Mouse (Mus musculus) lung, embryonic 14.5 days (tissue): ENCODE measurements at regions not wholly inside any gene's neighbourhood (a gene's known extent, or its start where the extent isn't known, plus 50 kb on each side); places are given as distances from the start of the nearest gene placed in this dataset.
A peak's percentile ranks its signal among the peaks of the same experiment; 100 is the strongest.
"Not testable (repeated sequence)": the region's sequence is repeated elsewhere in the genome, so short reads cannot be mapped to it uniquely, and the experiment has no call there.

Experiments used
- ATAC-seq: fragments of 200-750 bp; cut with Nextera tagmentation; 2 replicates; pipeline ENCODE4 v1.8.0; 2017; ENCODE audit warnings: mild to moderate bottlenecking, moderate TSS enrichment, moderate library complexity; ENCODE audit not compliant: insufficient read depth
- DNase-seq: peaks from one replicate; pipeline ENCODE4 v3.0.0-alpha.2; 2015
- H3K27ac ChIP-seq: fragments of 300-500 bp; sonication (generic); 2 replicates; pipeline ENCODE4 v1.5.1; 2014; ENCODE audit warnings: low read depth, mild to moderate bottlenecking, moderate library complexity
- H3K27me3 ChIP-seq: fragments of 300-500 bp; sonication (generic); 2 replicates; pipeline ENCODE4 v1.6.1; 2014; ENCODE audit warnings: low read length, control low read depth; ENCODE audit not compliant: insufficient read depth
- H3K36me3 ChIP-seq: fragments of 300-500 bp; sonication (generic); 2 replicates; pipeline ENCODE4 v1.6.1; 2014; ENCODE audit warnings: control low read depth; ENCODE audit not compliant: insufficient read depth
- H3K4me1 ChIP-seq: fragments of 300-500 bp; sonication (generic); 2 replicates; pipeline ENCODE4 v1.6.1; 2014; ENCODE audit warnings: antibody characterized with exemption, control low read depth; ENCODE audit not compliant: insufficient read depth
- H3K4me2 ChIP-seq: fragments of 300-500 bp; sonication (generic); 2 replicates; pipeline ENCODE4 v1.6.1; 2014; ENCODE audit warnings: mild to moderate bottlenecking
- H3K4me3 ChIP-seq: fragments of 300-500 bp; sonication (generic); 2 replicates; pipeline ENCODE4 v1.5.1; 2014; ENCODE audit warnings: low read depth, low read length
- H3K9ac ChIP-seq: fragments of 300-500 bp; sonication (generic); 2 replicates; pipeline ENCODE4 v1.6.1; 2014
- H3K9me3 ChIP-seq: fragments of 300-500 bp; sonication (generic); 2 replicates; pipeline ENCODE4 v1.6.1; 2016; ENCODE audit warnings: low read depth, low read length, control low read depth
- CTCF ChIP-seq: IDR thresholded peaks from 2 replicates; pipeline ENCODE4 v1.5.1; 2016; ENCODE audit warnings: antibody characterized with exemption, low read depth
- WGBS: fragments of 180-500 bp; shearing (Covaris S2); extraction: QIAGEN DNeasy Blood & Tissue Kit; methylation state at CpG from one replicate; pipeline ENCODE4 v1.1.7; 2014; 5-methylcytosine and 5-hydroxymethylcytosine counted together

- Histone ChIP-seq H3K27me3 (no peaks in the 10 kb centered on the region), H3K9me3 (no peaks in the 10 kb centered on the region), H3K9ac (no peak overlapping the region), H3K4me3 (no peak overlapping the region), H3K4me1 (no peaks in the 10 kb centered on the region), H3K4me2 (no peak overlapping the region), H3K36me3 (no peaks in the 10 kb centered on the region), H3K27ac (no peak overlapping the region)
- TF ChIP-seq CTCF = no peak
- no peak for ATAC-seq
- WGBS = 66% methylated on average over 8 of the region's 8 CpGs
- DNase-seq = peak; percentile 31
Measured at GRCm38 (mm10) chr12:40898414-40899027, 125.4 kb upstream of the Immp2l start.

GRCm38 (mm10) chr12:40905650-40906338, 118.1 kb upstream of the Immp2l start:
- Histone ChIP-seq H3K9me3 (no peaks in the 10 kb centered on the region), H3K4me2 (no peak overlapping the region), H3K36me3 (no peaks in the 10 kb centered on the region), H3K27ac (no peak overlapping the region), H3K27me3 (no peaks in the 10 kb centered on the region), H3K4me1 (no peaks in the 10 kb centered on the region), H3K4me3 (no peak overlapping the region), H3K9ac (no peak overlapping the region)
- ATAC-seq (no peak), DNase-seq (no peak)
- 74% methylated on average over 1 of the region's 1 CpGs for WGBS
- no peak for TF ChIP-seq CTCF

- no peak for ATAC-seq
- no peak for TF ChIP-seq CTCF
- Histone ChIP-seq H3K9ac (no peak overlapping the region), H3K4me2 (no peak overlapping the region), H3K27ac (no peak overlapping the region), H3K4me3 (no peak overlapping the region), H3K4me1 (no peaks in the 10 kb centered on the region), H3K27me3 (no peaks in the 10 kb centered on the region), H3K9me3 (no peaks in the 10 kb centered on the region), H3K36me3 (no peaks in the 10 kb centered on the region)
- DNase-seq = no peak
- WGBS = 65% methylated on average over 2 of the region's 2 CpGs
Measured at GRCm38 (mm10) chr12:40906807-40907206, 117.1 kb upstream of the Immp2l start.

GRCm38 (mm10) chr12:40908809-40909795, 114.8 kb upstream of the Immp2l start:
- Histone ChIP-seq H3K36me3 (no peaks in the 10 kb centered on the region), H3K9ac (no peak overlapping the region), H3K9me3 (no peaks in the 10 kb centered on the region), H3K4me2 (no peak overlapping the region), H3K4me3 (no peak overlapping the region), H3K27ac (no peak overlapping the region), H3K27me3 (no peaks in the 10 kb centered on the region), H3K4me1 (no peaks in the 10 kb centered on the region)
- no peak for TF ChIP-seq CTCF
- ATAC-seq = no peak
- WGBS = 41% methylated on average over 9 of the region's 9 CpGs
- DNase-seq = peak; percentile 10

GRCm38 (mm10) chr12:40917486-40917885, 106.4 kb upstream of the Immp2l start:
- Histone ChIP-seq H3K9ac (no peak overlapping the region), H3K4me3 (no peak overlapping the region), H3K4me1 (no peaks in the 10 kb centered on the region), H3K27ac (no peak overlapping the region), H3K9me3 (peaks cover 2% of the 10 kb centered on the region; the same call in 1 of the 2 replicates), H3K4me2 (no peak overlapping the region), H3K27me3 (no peaks in the 10 kb centered on the region), H3K36me3 (no peaks in the 10 kb centered on the region)
- ATAC-seq (peak; percentile 66; the same call in 1 of the 2 replicates), DNase-seq (no peak)
- WGBS = 78% methylated on average over 3 of the region's 3 CpGs
- TF ChIP-seq CTCF = no peak

GRCm38 (mm10) chr12:40921988-40922387, 101.9 kb upstream of the Immp2l start:
- no peak for TF ChIP-seq CTCF
- no peak for ATAC-seq
- no peak for DNase-seq
- WGBS = 24% methylated on average over 1 of the region's 1 CpGs
- Histone ChIP-seq H3K9me3 (peaks cover 6% of the 10 kb centered on the region; the same call in 1 of the 2 replicates), H3K4me2 (no peak overlapping the region), H3K4me1 (no peaks in the 10 kb centered on the region), H3K4me3 (no peak overlapping the region), H3K9ac (no peak overlapping the region), H3K27me3 (no peaks in the 10 kb centered on the region), H3K27ac (no peak overlapping the region), H3K36me3 (no peaks in the 10 kb centered on the region)

GRCm38 (mm10) chr12:40926681-40927080, 97.2 kb upstream of the Immp2l start:
- no peak for DNase-seq
- peaks cover 6% of the 10 kb centered on the region; the same call in 1 of the 2 replicates for H3K9me3 ChIP-seq
- no peak for ATAC-seq
- H3K36me3 ChIP-seq = no peaks in the 10 kb centered on the region
- no peak overlapping the region for H3K4me2 ChIP-seq
- H3K27me3 ChIP-seq = no peaks in the 10 kb centered on the region
- H3K9ac ChIP-seq = no peak overlapping the region
- H3K4me1 ChIP-seq = no peaks in the 10 kb centered on the region
- H3K27ac ChIP-seq = no peak overlapping the region
- H3K4me3 ChIP-seq = no peak overlapping the region
- no peak for TF ChIP-seq CTCF
- WGBS = 72% methylated on average over 1 of the region's 1 CpGs

- WGBS = 91% methylated on average over 1 of the region's 1 CpGs
- H3K27ac ChIP-seq, H3K4me2 ChIP-seq, H3K36me3 ChIP-seq, DNase-seq, H3K4me1 ChIP-seq, H3K4me3 ChIP-seq, H3K9ac ChIP-seq, H3K9me3 ChIP-seq, H3K27me3 ChIP-seq, ATAC-seq: not testable (repeated sequence)
Measured at GRCm38 (mm10) chr12:40929409-40929808, 94.5 kb upstream of the Immp2l start.
